Mouse (Mus musculus) layer of hippocampus, adult 8-10 months (tissue): ENCODE measurements around the gene Grid2. TPM values are rescaled to one million over a fixed set of nuclear protein-coding genes. Genes with fewer than 3 reads are reported as not detected.

ENCODE experiments used
- DNase-seq, 2 experiments: peaks; one replicate each; pipeline ENCODE4 v3.0.0; 2022; ENCODE audit warnings: low spot score in 2 of 2
- total RNA-seq, 4 experiments: library from RNA; stranded (reverse); gene quantifications; 2 replicates each; pipeline ENCODE4 v1.2.4; 2022

Gene Grid2
- total RNA-seq, 4 experiments from 2014 or later = 13.2 to 17.8 (median 16.2) TPM

DNA sequence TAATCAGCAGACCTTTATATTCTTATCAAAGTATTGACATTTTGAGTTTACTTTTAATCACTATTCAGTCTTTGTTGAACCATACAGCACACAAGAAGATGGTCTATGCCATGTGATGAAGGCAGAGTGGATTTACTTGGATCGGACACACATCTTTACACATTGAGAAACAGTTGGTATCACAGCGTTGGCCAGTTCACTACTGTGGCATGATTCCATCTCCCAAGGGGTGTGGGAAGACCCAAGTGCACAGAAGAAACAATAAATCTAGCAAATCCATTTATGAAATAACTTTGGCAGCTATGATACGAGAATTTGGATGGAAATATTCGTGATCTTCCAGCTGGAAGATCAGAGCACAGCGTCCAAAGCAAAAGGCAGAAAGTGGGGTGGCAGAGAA lies 792.3 kb downstream of the Grid2 start:
- DNase-seq = no peak

- DNase-seq = no peak
Observed at GRCm38 (mm10) chr6:64063858-64064257, 808.2 kb downstream of the Grid2 start.

DNA sequence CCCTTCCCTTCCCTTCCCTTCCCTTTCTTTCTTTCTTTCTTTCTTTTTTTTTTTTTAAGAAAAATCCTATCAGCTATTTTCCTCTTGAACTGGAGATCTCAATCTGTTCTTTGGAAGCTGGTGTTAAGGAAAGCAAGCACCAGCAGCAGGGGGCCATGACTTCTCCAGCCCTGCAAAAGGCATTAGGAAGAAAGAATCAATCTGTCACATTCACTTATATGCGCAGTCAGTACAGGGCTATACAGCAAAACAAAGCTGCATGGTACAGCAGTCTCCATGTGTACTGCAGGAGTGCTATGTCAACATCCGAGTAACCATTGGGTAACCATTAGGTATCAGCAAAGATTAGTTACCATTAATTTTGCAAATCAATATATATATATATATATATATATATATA lies 809.0 kb downstream of the Grid2 start:
- DNase-seq = no peak

DNA sequence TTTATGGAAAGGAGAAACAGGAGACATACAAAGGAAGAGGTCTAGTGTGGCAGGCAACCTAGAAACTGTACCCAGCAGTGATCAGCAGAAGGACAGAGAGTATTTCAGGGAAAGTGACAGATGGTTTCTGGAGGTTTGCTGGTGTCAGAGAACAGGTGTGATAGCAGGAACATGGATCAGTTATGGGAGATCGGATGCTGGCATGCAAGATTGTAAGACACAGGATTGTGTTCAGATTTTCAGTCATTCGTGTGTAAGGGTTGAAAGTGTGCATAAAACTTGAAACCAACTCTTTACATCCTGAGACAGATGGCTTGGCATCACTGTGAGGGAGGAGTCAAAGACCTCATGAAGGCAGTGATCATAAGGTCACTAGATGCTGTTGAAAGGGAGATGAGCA lies 817.7 kb downstream of the Grid2 start:
- no peak for DNase-seq

GRCm38 (mm10) chr6:64077911-64078310 lies 822.2 kb downstream of the Grid2 start:
- no peak for DNase-seq

- no peak for DNase-seq
Observed at GRCm38 (mm10) chr6:64098662-64099061, 843.0 kb downstream of the Grid2 start.

GRCm38 (mm10) chr6:64114594-64114993 lies 858.9 kb downstream of the Grid2 start:
- DNase-seq = no peak

GRCm38 (mm10) chr6:64136275-64136674 lies 880.6 kb downstream of the Grid2 start:
- DNase-seq = no peak

DNA sequence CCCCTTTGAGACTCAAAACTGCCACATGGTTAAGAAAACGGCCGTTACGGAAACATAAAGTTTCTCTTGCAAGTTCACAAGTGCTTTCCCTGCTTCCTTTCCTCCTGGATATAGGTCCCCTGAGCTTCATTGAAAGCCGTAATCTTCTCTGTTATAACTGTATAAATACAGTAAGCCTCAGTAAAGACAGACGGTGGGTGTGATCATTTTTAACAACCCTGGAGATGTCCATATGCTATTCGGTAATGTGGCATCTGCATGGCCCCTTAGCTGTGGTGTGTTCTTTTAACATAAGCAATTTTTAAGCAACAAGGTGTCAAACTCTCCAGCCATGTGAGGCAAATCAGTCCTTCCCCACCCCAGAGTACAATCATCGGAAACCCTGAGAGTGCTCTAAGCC lies 892.9 kb downstream of the Grid2 start:
- no peak for DNase-seq

GRCm38 (mm10) chr6:64174995-64175612 lies 919.4 kb downstream of the Grid2 start:
- DNase-seq = no peak

DNA sequence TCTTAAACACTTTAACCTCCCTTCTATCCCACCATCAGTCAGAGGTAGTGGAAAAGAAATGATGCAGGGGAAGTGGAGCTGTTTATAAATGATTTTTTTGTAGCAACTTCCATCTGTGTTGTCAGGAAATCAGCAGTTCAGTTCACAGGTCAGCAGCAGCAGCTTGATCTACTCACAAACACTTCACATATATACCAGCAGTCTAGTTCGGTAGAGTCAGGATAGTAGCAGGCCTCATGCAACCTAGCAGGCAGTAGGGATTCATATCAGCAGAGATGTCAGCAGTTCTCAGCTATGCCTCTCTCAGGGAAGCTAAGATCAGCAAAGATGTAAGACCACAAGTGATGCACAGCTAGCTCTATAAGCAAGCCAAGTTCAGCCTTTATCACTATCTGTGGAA lies 938.0 kb downstream of the Grid2 start:
- no peak for DNase-seq

GRCm38 (mm10) chr6:64202396-64203122 lies 946.9 kb downstream of the Grid2 start:
- peak in 1 of 2 experiments; percentile 2 for DNase-seq

DNA sequence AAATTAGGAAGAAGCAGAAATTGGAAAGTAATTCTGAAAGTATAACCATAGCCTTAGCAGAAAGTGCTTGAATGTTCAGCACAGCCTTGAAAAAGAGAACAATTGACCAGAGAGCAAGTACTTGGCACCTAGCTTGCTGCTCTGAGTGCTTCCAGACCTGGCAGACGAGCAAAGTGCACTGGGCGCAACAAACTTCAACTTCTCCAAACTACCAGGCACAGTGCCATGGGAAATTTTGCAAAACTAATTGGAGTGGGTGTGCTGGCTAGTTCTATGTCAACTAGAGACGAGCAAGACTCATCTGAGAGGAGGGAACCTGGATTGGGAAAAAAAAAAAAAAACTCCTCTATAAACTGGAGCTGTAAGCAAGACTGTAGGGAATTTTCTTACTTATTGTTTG lies 980.7 kb downstream of the Grid2 start:
- peak; percentile 27 to 33 for DNase-seq

GRCm38 (mm10) chr6:64240526-64240925 lies 984.9 kb downstream of the Grid2 start:
- no peak for DNase-seq

GRCm38 (mm10) chr6:64245951-64246350 lies 990.3 kb downstream of the Grid2 start:
- no peak for DNase-seq

GRCm38 (mm10) chr6:64251041-64251440 lies 995.4 kb downstream of the Grid2 start:
- no peak for DNase-seq

DNA sequence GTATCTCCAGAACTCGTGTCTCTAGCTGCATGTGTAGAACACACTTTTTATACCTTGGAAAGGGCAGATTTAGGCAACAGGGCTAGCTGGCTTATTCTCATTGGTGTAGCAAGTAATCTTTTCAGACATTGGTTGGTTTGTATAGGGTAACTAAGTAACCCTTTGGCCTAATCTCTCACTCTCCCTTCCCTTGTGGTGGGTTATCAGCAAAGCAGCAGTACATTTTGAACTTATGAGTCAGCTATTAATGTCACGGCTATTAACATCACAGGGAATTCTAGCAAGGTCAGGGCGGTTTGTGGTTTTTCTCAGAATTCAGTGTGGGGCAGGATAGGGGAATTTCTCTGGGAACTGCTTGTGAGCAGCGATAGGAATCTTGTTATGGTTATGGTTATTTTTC lies 1007.8 kb downstream of the Grid2 start:
- no peak for DNase-seq

GRCm38 (mm10) chr6:64264224-64264623 lies 1008.5 kb downstream of the Grid2 start:
- no peak for DNase-seq

- no peak for DNase-seq
Observed at GRCm38 (mm10) chr6:64274319-64275114, 1018.8 kb downstream of the Grid2 start.

GRCm38 (mm10) chr6:64279927-64280326 lies 1024.3 kb downstream of the Grid2 start:
- no peak for DNase-seq

DNA sequence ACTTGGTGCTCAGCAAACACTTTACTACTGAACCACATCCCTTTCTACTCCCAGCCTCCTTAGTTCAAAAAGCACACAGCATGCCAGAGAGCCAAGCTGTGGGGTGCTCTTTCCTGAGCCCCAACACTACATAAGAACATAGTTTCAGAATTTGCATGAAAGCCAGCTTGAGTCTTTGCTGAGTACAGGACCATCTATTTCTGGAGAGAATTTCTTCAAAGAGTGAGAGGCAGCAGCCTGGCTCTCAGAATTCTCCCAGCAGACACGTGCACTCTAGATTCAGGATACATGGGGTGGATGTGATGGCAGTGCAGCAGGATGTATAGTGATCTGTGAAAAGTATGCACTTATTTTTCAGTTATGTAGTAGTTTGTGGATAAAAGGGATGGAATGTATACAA lies 1038.1 kb downstream of the Grid2 start:
- DNase-seq = no peak

GRCm38 (mm10) chr6:64297633-64298032 lies 1042.0 kb downstream of the Grid2 start:
- DNase-seq = no peak
